Mouse (Mus musculus): ENCODE measurements around the gene AC161166.1. TPM values are rescaled to one million over a fixed set of nuclear protein-coding genes. Genes with fewer than 3 reads are reported as not detected.
"Not testable (repeated sequence)": the region's sequence is repeated elsewhere in the genome, so short reads cannot be mapped to it uniquely, and the experiment has no call there.

AC161166.1 gene
- polyA plus RNA-seq, 1 experiment from 2014 or later, result 0.37 TPM

GRCm38 (mm10) chr7:24483291-24483690, 29.0 kb downstream of the AC161166.1 start:
- H3K36me3 ChIP-seq; H3K9ac ChIP-seq; H3K4me3 ChIP-seq; H3K27ac ChIP-seq (ENCODE audit: poor library complexity, severe bottlenecking); H3K4me1 ChIP-seq (replicated peaks); H3K4me2 ChIP-seq; ATAC-seq (ENCODE audit: insufficient number of reproducible peaks, low FRiP score); H3K9me3 ChIP-seq (replicated peaks): not testable (repeated sequence)
- WGBS, result 48% methylated on average over 6 of the region's 6 CpGs
- H3K27me3 ChIP-seq (replicated peaks), result peaks cover 84% of the 10 kb centered on the region

GRCm38 (mm10) chr7:24482208-24483020, 29.8 kb downstream of the AC161166.1 start:
- peak overlapping the region; percentile 99 for H3K4me2 ChIP-seq
- peak overlapping the region; percentile 81 for H3K9ac ChIP-seq
- H3K27me3 ChIP-seq (replicated peaks), result peaks cover 85% of the 10 kb centered on the region
- H3K27ac ChIP-seq (ENCODE audit: poor library complexity, severe bottlenecking), result no peak overlapping the region
- peak; percentile 35; the same call in 1 of the 2 replicates for ATAC-seq (ENCODE audit: insufficient number of reproducible peaks, low FRiP score)
- peaks cover 8% of the 10 kb centered on the region for H3K4me1 ChIP-seq (replicated peaks)
- peak overlapping the region; percentile 70 for H3K4me3 ChIP-seq
- 7% methylated on average over 7 of the region's 38 CpGs for WGBS
- no peaks in the 10 kb centered on the region for H3K36me3 ChIP-seq
- H3K9me3 ChIP-seq (replicated peaks), result 0 out of 2 replicates have a peak, but pooled peaks cover 5% of the 10 kb centered on the region

DNA sequence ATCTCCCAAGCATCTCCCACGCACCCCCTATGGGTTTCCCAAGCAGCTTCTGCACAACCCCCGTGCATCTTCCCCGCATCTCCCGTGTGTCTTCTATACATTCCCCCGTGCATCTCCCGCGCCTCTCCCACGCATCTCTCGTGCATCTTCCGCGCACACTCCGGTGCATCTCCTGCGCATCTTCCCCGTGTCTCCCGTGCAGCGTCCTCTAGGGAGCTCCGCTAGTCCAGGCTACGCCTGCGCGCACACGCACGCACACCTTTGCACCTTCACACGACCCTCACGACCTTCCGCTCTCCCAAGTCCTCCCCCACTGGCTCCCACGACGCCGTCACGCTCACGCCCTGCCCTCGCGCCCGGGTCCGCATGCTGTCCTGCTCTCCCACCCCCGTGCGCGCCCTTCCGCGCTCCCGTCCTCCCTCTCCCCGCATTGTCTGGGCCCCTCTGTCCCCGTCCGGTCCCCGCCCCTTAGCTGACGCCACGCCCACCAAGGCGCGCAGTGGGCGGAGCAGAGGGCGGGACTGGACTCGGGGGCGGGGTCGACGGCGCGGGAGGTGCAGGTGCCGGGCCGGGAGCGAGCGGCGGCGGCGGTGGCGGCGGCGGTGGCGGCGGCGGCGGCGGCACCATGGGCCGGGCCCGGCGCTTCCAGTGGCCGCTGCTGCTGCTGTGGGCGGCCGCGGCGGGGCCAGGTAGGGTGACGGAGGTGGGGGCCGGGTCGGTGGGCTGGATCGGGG, 30.6 kb downstream of the AC161166.1 start, which contains the start of gene Cadm4:
TSS of gene Cadm4 (plus strand) at position 550 of the 734 bp plus-strand sequence.
- Histone ChIP-seq H3K4me3 (peak within 1 kb of the TSS; percentile 70), H3K9me3 (replicated peaks) (0 out of 2 replicates have a peak, but pooled peaks cover 5% of the 10 kb centered on the region), H3K27ac (ENCODE audit: poor library complexity, severe bottlenecking) (no peak within 1 kb of the TSS), H3K4me2 (peak within 1 kb of the TSS; percentile 99), H3K27me3 (replicated peaks) (peaks cover 83% of the 10 kb centered on the region), H3K9ac (peak within 1 kb of the TSS; percentile 81), H3K36me3 (no peaks in the 10 kb centered on the region), H3K4me1 (replicated peaks) (peaks cover 8% of the 10 kb centered on the region)
- WGBS, result under 1% methylated on average over 79 of the region's 83 CpGs
- ATAC-seq (ENCODE audit: insufficient number of reproducible peaks, low FRiP score), result peak; percentile 82

DNA sequence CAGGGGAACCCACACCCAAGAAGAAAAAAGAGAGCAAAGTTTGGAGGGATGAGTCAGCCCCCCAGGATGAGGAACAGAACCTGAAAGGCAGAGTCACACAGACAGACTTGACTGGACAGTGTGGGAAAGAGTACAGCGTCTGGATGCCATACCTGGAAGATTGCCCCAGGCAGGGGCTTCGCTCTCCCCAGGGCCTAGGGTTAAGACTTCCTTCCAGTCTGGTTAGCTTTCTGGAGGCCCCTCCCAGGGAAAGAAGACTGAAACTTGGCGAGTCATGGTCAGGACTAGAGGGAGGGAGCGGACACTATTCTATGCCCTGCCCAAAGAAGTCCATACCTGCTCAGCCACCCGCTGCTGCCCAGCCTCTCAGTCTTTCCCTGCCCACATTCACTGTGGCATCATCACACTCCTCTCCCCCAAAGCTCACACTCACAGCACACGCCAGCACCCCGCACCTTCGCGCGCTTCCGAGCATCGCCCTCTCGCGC, 31.2 kb downstream of the AC161166.1 start:
- Histone ChIP-seq H3K36me3 (no peaks in the 10 kb centered on the region), H3K4me1 (replicated peaks) (peaks cover 8% of the 10 kb centered on the region), H3K9ac (peak overlapping the region; percentile 81), H3K9me3 (replicated peaks) (0 out of 2 replicates have a peak, but pooled peaks cover 5% of the 10 kb centered on the region), H3K27me3 (replicated peaks) (peaks cover 77% of the 10 kb centered on the region), H3K4me3 (peak overlapping the region; percentile 70), H3K27ac (ENCODE audit: poor library complexity, severe bottlenecking) (no peak overlapping the region), H3K4me2 (peak overlapping the region; percentile 99)
- 16% methylated on average over 14 of the region's 14 CpGs for WGBS
- ATAC-seq (ENCODE audit: insufficient number of reproducible peaks, low FRiP score), result peak; percentile 27; the same call in 1 of the 2 replicates

GRCm38 (mm10) chr7:24480121-24480941, 31.9 kb downstream of the AC161166.1 start:
- Histone ChIP-seq H3K4me3 (no peak overlapping the region), H3K4me1 (replicated peaks) (peaks cover 8% of the 10 kb centered on the region), H3K36me3 (no peaks in the 10 kb centered on the region), H3K27ac (ENCODE audit: poor library complexity, severe bottlenecking) (no peak overlapping the region), H3K9me3 (replicated peaks) (0 out of 2 replicates have a peak, but pooled peaks cover 5% of the 10 kb centered on the region), H3K27me3 (replicated peaks) (peaks cover 70% of the 10 kb centered on the region), H3K4me2 (no peak overlapping the region), H3K9ac (no peak overlapping the region)
- no peak for ATAC-seq (ENCODE audit: insufficient number of reproducible peaks, low FRiP score)
- 62% methylated on average over 18 of the region's 18 CpGs for WGBS

- Histone ChIP-seq H3K9ac (no peak overlapping the region), H3K4me1 (replicated peaks) (peaks cover 8% of the 10 kb centered on the region), H3K4me2 (no peak overlapping the region), H3K9me3 (replicated peaks) (0 out of 2 replicates have a peak, but pooled peaks cover 5% of the 10 kb centered on the region), H3K27me3 (replicated peaks) (peaks cover 64% of the 10 kb centered on the region), H3K27ac (ENCODE audit: poor library complexity, severe bottlenecking) (no peak overlapping the region), H3K36me3 (no peaks in the 10 kb centered on the region), H3K4me3 (no peak overlapping the region)
- 92% methylated on average over 2 of the region's 2 CpGs for WGBS
- ATAC-seq (ENCODE audit: insufficient number of reproducible peaks, low FRiP score), result no peak
Observed at GRCm38 (mm10) chr7:24479685-24480084, 32.6 kb downstream of the AC161166.1 start.

DNA sequence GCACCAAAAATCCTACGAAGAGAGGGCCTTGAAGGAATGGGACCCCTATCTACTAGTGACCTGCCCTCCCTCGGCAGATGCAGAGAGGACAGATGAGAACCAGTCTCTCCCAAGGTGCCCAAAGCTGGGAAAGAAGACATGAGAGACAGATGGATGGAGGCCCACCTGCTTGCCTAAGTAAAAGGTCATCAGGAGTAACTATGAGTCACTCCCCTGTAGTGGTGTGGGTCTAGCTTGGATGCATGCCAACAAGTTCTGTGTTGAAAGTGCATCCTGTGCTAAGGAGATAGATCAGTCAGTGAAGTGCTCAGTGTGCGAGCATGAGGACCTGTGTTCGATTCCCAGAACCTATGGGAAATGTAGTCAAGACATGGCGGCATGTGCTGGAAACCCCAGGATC, 33.3 kb downstream of the AC161166.1 start:
- Histone ChIP-seq H3K27ac (ENCODE audit: poor library complexity, severe bottlenecking) (no peak overlapping the region), H3K4me2 (no peak overlapping the region), H3K9ac (no peak overlapping the region), H3K4me1 (replicated peaks) (peaks cover 8% of the 10 kb centered on the region), H3K27me3 (replicated peaks) (peaks cover 56% of the 10 kb centered on the region), H3K9me3 (replicated peaks) (0 out of 2 replicates have a peak, but pooled peaks cover 5% of the 10 kb centered on the region), H3K4me3 (no peak overlapping the region), H3K36me3 (no peaks in the 10 kb centered on the region)
- no peak for ATAC-seq (ENCODE audit: insufficient number of reproducible peaks, low FRiP score)
- 77% methylated on average over 5 of the region's 5 CpGs for WGBS

DNA sequence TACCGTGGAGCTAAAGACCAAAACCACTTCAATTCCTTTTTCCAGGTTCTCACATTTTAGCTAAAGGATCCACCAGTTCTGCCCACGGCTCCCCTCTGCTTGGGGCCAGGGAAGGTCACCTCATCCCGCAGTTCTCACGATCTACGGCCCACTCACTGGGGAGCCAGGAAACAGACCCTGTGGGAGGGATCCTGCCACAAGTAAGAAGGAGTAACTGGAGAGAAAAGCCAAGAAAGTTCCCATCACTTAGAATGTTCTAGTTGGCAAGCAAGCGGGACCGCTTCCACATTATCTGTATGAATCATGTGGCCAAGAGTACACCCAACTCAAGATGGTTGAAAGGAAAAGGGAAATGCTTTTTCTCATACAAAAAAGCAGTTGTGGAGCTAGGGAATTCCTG, 35.4 kb downstream of the AC161166.1 start:
- no peaks in the 10 kb centered on the region; the same call in 1 of the 2 replicates for H3K36me3 ChIP-seq
- 0 out of 2 replicates have a peak, but pooled peaks cover 9% of the 10 kb centered on the region for H3K9me3 ChIP-seq (replicated peaks)
- no peak overlapping the region for H3K4me3 ChIP-seq
- H3K4me2 ChIP-seq, result no peak overlapping the region
- no peak overlapping the region for H3K9ac ChIP-seq
- WGBS, result 79% methylated on average over 7 of the region's 7 CpGs
- H3K27ac ChIP-seq (ENCODE audit: poor library complexity, severe bottlenecking), result no peak overlapping the region
- peaks cover 8% of the 10 kb centered on the region for H3K4me1 ChIP-seq (replicated peaks)
- peaks cover 35% of the 10 kb centered on the region for H3K27me3 ChIP-seq (replicated peaks)
- no peak for ATAC-seq (ENCODE audit: insufficient number of reproducible peaks, low FRiP score)

DNA sequence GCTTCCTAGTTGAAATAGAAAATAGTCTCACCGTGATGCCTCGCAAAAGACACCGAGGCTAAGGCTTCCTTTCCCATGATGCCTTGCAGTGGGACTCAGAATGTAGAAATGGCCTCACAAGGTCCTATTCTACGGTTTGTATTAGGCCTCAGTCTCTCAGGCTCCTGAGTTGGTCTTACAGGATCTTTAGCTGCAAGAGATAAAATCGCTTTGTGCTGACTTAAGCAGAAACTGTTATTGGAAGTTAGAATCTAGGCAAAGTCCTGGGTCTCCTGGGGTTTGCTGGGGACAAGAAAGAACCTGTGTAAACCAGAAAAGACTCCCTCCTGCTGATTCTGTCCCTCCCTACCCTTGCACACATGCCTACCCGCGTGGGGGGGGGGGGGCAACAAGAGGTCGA, 35.9 kb downstream of the AC161166.1 start:
- ATAC-seq (ENCODE audit: insufficient number of reproducible peaks, low FRiP score), result no peak
- WGBS, result 74% methylated on average over 8 of the region's 8 CpGs

DNA sequence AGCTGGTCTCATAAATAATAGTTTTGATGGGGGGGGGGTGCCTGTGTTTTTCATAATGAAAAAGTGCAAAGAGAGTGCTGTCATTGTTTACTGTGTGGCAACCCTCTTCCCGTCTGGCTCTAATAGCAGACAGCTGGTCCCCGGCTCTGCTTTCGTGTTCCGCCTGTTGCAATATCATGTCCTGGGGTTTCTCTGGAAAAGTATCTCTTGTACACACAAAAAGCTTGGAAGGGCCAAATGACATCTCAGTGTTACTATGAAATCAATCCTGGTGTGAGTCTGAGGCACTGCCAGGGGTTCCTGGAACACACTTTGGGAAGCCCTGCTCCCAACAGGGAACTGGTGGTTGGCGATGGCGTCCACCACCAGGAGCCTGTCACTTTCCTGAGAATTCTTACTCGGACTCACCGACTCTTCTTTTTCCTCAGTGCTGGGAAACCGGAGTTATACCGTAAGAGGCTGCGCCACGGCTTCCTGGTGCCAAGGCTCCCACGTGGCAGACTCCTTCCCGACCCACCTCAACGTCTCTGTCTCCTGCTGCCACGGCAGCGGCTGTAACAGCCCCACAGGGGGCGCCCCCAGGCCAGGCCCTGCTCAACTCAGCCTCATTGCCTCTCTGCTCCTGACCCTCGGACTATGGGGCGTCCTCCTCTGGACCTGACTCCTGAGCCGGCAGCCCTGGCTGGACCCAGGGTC, 37.3 kb downstream of the AC161166.1 start:
- 0 out of 2 replicates have a peak, but pooled peaks cover 9% of the 10 kb centered on the region for H3K9me3 ChIP-seq (replicated peaks)
- H3K27me3 ChIP-seq (replicated peaks), result peaks cover 16% of the 10 kb centered on the region
- no peak overlapping the region for H3K9ac ChIP-seq
- H3K27ac ChIP-seq (ENCODE audit: poor library complexity, severe bottlenecking), result no peak overlapping the region
- no peak overlapping the region for H3K4me2 ChIP-seq
- no peaks in the 10 kb centered on the region; the same call in 1 of the 2 replicates for H3K36me3 ChIP-seq
- ATAC-seq (ENCODE audit: insufficient number of reproducible peaks, low FRiP score), result no peak
- no peaks in the 10 kb centered on the region for H3K4me1 ChIP-seq (replicated peaks)
- 43% methylated on average over 21 of the region's 21 CpGs for WGBS
- H3K4me3 ChIP-seq, result no peak overlapping the region

More for the DNA sequence above, 35.9 kb downstream of the AC161166.1 start:
- no peak overlapping the region for H3K4me2 ChIP-seq
- H3K27me3 ChIP-seq (replicated peaks), result peaks cover 30% of the 10 kb centered on the region
- H3K4me3 ChIP-seq, result no peak overlapping the region
- peaks cover 4% of the 10 kb centered on the region for H3K4me1 ChIP-seq (replicated peaks)
- no peak overlapping the region for H3K27ac ChIP-seq (ENCODE audit: poor library complexity, severe bottlenecking)
- H3K9ac ChIP-seq, result no peak overlapping the region
- H3K36me3 ChIP-seq, result no peaks in the 10 kb centered on the region; the same call in 1 of the 2 replicates
- H3K9me3 ChIP-seq (replicated peaks), result 0 out of 2 replicates have a peak, but pooled peaks cover 9% of the 10 kb centered on the region
